Mouse (Mus musculus) kidney, adult 2 months (tissue): ENCODE data around the gene Wnt5b. TPM values are rescaled to one million over a fixed set of nuclear protein-coding genes. Genes with fewer than 3 reads are reported as not detected.

Source experiments
- DNase-seq: peaks from one replicate; pipeline ENCODE4 v3.0.0; 2021
- H3K27ac ChIP-seq: fragments of 200-500 bp; 2 replicates; pipeline ENCODE4 v1.5.1; 2012; ENCODE audit warnings: low read depth, low read length, control low read depth, inconsistent platforms; ENCODE audit not compliant: insufficient read depth
- H3K27me3 ChIP-seq: fragments of 200-500 bp; replicated peaks from 2 replicates; pipeline ENCODE4 v1.6.1; 2012; ENCODE audit warnings: mild to moderate bottlenecking, moderate library complexity, low read length, inconsistent platforms; ENCODE audit not compliant: control insufficient read depth, insufficient read depth
- H3K36me3 ChIP-seq: fragments of 200-500 bp; 2 replicates; pipeline ENCODE4 v1.6.1; 2012; ENCODE audit warnings: mild to moderate bottlenecking, moderate library complexity, low read length, inconsistent platforms; ENCODE audit not compliant: control insufficient read depth, insufficient read depth
- H3K4me1 ChIP-seq: fragments of 200-500 bp; 2 replicates; pipeline ENCODE4 v1.6.1; 2011; ENCODE audit warnings: low read length; ENCODE audit not compliant: control insufficient read depth, insufficient read depth
- H3K4me3 ChIP-seq: fragments of 200-500 bp; 2 replicates; pipeline ENCODE4 v1.5.1; 2011; ENCODE audit warnings: mild to moderate bottlenecking, low read depth, low read length, control low read depth; ENCODE audit not compliant: insufficient read depth
- CTCF ChIP-seq: fragments of 200-500 bp; conservative IDR thresholded peaks from 2 replicates; pipeline ENCODE4 v1.5.1; 2011; ENCODE audit warnings: low read depth, mild to moderate bottlenecking, control low read depth, low read length, moderate library complexity, mixed read lengths; ENCODE audit not compliant: insufficient read depth, insufficient read length
- POLR2A ChIP-seq: fragments of 200-500 bp; IDR thresholded peaks from one replicate; pipeline ENCODE4 v1.6.1; 2011; ENCODE audit warnings: low read depth, low read length, control low read depth
- WGBS: fragments of 180-500 bp; shearing (Covaris S2); methylation state at CpG from one replicate; pipeline ENCODE4 v1.1.7; 2018; 5-methylcytosine and 5-hydroxymethylcytosine counted together
- polyA plus RNA-seq: library from polyadenylated mRNA; depleted of rRNA; stranded (reverse); fragments of >200 nt; gene quantifications from 2 replicates; pipeline ENCODE4 v1.2.3, GENCODE M21; 2012

Wnt5b gene
- polyA plus RNA-seq, 1 experiment = 6.2 TPM

GRCm38 (mm10) chr6:119407818-119408217 lies 136.3 kb downstream of the Wnt5b start:
- Histone ChIP-seq H3K4me1 (peaks cover 9% of the 10 kb centered on the region), H3K4me3 (no peak overlapping the region)
- 30% methylated on average over 6 of the region's 6 CpGs for WGBS

GRCm38 (mm10) chr6:119406528-119406927 lies 137.6 kb downstream of the Wnt5b start:
- H3K27ac ChIP-seq = no peak overlapping the region
- peaks cover 9% of the 10 kb centered on the region for H3K4me1 ChIP-seq
- WGBS = 86% methylated on average over 8 of the region's 8 CpGs
- DNase-seq = no peak
- H3K4me3 ChIP-seq = no peak overlapping the region
- H3K36me3 ChIP-seq = no peaks in the 10 kb centered on the region
- H3K27me3 ChIP-seq = no peaks in the 10 kb centered on the region
- no peak for TF ChIP-seq POLR2A
- TF ChIP-seq CTCF = no peak

More at GRCm38 (mm10) chr6:119407818-119408217, 136.3 kb downstream of the Wnt5b start:
- Histone ChIP-seq H3K27ac (no peak overlapping the region), H3K27me3 (no peaks in the 10 kb centered on the region), H3K36me3 (no peaks in the 10 kb centered on the region)
- TF ChIP-seq CTCF (no peak), POLR2A (no peak)
- DNase-seq = no peak

- Histone ChIP-seq H3K27ac (no peak overlapping the region), H3K4me3 (no peak overlapping the region), H3K27me3 (no peaks in the 10 kb centered on the region), H3K4me1 (peaks cover 9% of the 10 kb centered on the region), H3K36me3 (no peaks in the 10 kb centered on the region)
- no peak for TF ChIP-seq POLR2A
- no peak for TF ChIP-seq CTCF
- DNase-seq = peak; percentile 44
- WGBS = 37% methylated on average over 7 of the region's 7 CpGs
These were observed 138.8 kb downstream of the Wnt5b start for GRCm38 (mm10) chr6:119405310-119405709.

GRCm38 (mm10) chr6:119404854-119405253 lies 139.3 kb downstream of the Wnt5b start:
- DNase-seq = no peak
- H3K4me1 ChIP-seq = peaks cover 6% of the 10 kb centered on the region
- no peak overlapping the region for H3K27ac ChIP-seq
- no peak overlapping the region for H3K4me3 ChIP-seq
- H3K27me3 ChIP-seq = no peaks in the 10 kb centered on the region
- WGBS = 63% methylated on average over 4 of the region's 4 CpGs
- H3K36me3 ChIP-seq = no peaks in the 10 kb centered on the region
- TF ChIP-seq CTCF (no peak), POLR2A (no peak)

GRCm38 (mm10) chr6:119402976-119403375 lies 141.2 kb downstream of the Wnt5b start:
- TF ChIP-seq CTCF = no peak
- no peak for TF ChIP-seq POLR2A
- no peak overlapping the region for H3K4me3 ChIP-seq
- H3K27me3 ChIP-seq = no peaks in the 10 kb centered on the region
- WGBS = 76% methylated on average over 3 of the region's 3 CpGs
- no peak overlapping the region for H3K27ac ChIP-seq
- H3K4me1 ChIP-seq = peaks cover 4% of the 10 kb centered on the region
- no peaks in the 10 kb centered on the region for H3K36me3 ChIP-seq
- DNase-seq = no peak

- 71% methylated on average over 8 of the region's 8 CpGs for WGBS
- H3K27me3 ChIP-seq = no peaks in the 10 kb centered on the region
- no peak overlapping the region for H3K4me3 ChIP-seq
- no peak for DNase-seq
- no peak overlapping the region for H3K27ac ChIP-seq
- no peaks in the 10 kb centered on the region for H3K36me3 ChIP-seq
- H3K4me1 ChIP-seq = peaks cover 4% of the 10 kb centered on the region
- no peak for TF ChIP-seq CTCF
- no peak for TF ChIP-seq POLR2A
These were observed 142.4 kb downstream of the Wnt5b start for GRCm38 (mm10) chr6:119401545-119402304.

- Histone ChIP-seq H3K27ac (no peak overlapping the region), H3K36me3 (no peaks in the 10 kb centered on the region), H3K27me3 (no peaks in the 10 kb centered on the region), H3K4me1 (peaks cover 2% of the 10 kb centered on the region), H3K4me3 (no peak overlapping the region)
- no peak for TF ChIP-seq CTCF
- TF ChIP-seq POLR2A = no peak
- WGBS = 93% methylated on average over 3 of the region's 3 CpGs
- no peak for DNase-seq
These were observed 143.5 kb downstream of the Wnt5b start for GRCm38 (mm10) chr6:119400649-119401048.
